Mouse (Mus musculus) heart, adult 2 months (tissue): ENCODE measurements at regions not wholly inside any gene's neighbourhood (a gene's known extent, or its start where the extent isn't known, plus 50 kb on each side); places are given as distances from the start of the nearest gene placed in this dataset.

Experiments used
- CTCF ChIP-seq: fragments of 200-600 bp; IDR thresholded peaks from 2 replicates; pipeline ENCODE4 v1.8.1; 2022; ENCODE audit warnings: antibody characterized with exemption, mild to moderate bottlenecking, moderate library complexity
- POLR2A ChIP-seq: fragments of 200-500 bp; IDR thresholded peaks from 2 replicates; pipeline ENCODE4 v1.6.1; 2011; ENCODE audit warnings: mild to moderate bottlenecking, low read depth, low read length, control low read depth; ENCODE audit not compliant: insufficient read depth

DNA sequence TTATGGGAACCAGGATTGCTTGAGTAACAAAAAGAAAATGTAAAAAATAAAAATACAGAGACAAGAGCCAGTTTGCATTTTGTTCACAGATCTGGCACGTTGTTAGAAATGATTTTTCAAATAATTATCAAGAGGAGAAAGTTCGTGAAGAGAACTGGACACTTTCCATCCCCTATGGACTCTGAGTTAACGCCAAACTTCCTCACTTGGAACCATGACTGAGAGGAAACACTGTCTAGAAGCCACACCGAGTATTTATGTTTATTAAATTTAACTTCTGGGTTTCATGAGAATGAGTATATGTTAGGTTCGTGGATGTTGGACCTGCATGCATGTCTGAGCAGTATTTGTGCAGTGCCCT lies 329.6 kb downstream of the Rnd3 start:
- TF ChIP-seq CTCF (no peak), POLR2A (no peak)
